8 mouse cellular contexts compared by ENCODE assay signal in the genomic region with DNA sequence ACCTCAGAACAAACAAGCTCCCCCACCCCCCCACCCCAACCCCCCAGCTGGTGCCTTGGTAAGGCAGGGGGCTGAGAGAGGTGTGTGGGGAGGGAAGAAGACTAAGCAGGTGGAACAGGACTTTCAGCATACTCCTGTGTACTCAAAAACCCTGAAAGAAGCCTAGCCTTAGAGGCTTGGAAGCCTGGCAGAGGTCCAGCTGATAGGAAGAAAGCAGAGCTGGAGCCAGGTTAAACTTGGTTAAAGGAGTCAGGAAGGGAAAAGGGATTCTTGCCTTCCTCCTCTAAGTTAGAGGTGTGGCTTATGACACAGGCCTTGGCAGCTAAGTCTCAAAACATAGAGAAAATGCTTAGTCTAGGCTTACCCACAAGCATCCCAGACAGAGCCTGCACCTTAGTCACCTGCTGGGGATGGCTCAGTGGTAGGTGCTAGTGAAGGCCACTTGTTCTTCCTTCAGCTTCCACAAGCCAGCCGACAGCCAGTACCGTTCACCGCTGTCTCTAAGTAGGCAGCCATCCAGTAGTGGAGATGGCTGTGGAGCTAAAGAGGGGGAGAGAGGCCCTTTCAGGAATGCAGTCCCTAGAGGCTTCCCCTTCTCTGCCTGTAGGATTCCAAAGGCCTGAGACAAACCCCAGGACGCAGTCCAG. TPM values are rescaled to one million over a fixed set of nuclear protein-coding genes. Genes with fewer than 3 reads are reported as not detected.
DNase-seq lines count a peak whose midpoint lies in the region; ATAC-seq and TF ChIP-seq lines count a peak whose summit lies in the region.

No protein-coding gene starts in this region.

- intact Hi-C loops in gastrocnemius, adult 2 months (cut with DNase I), result no loop called here

- H3K9me3 ChIP-seq in forebrain, embryonic 13.5 days (replicated peaks), result no peaks in the 10 kb centered on the region
- H3K9me3 ChIP-seq in intestine, embryonic 15.5 days, result no peaks in the 10 kb centered on the region

- peak overlapping the region; percentile 81 for H3K27ac ChIP-seq in gastrocnemius, adult 2 months
- peak overlapping the region; percentile 78 for H3K27ac ChIP-seq in forebrain, embryonic 13.5 days
- H3K27ac ChIP-seq in intestine, embryonic 15.5 days, result peak overlapping the region; percentile 69

- peak; percentile 42 for DNase-seq in gastrocnemius, adult 2 months
- no peak for DNase-seq in gastrocnemius, adult 8-10 months (ENCODE audit: low spot score in 2 of 2)
- DNase-seq in lung, postnatal 14 days, result peak; percentile 62
- DNase-seq in thymus, postnatal 4 days, result no peak
- DNase-seq in frontal cortex, adult 2 months (ENCODE audit: extremely low spot score in 1 of 2, low spot score in 1 of 2), result no peak
- DNase-seq in layer of hippocampus, adult 11-12 months (ENCODE audit: low spot score), result no peak

- peaks cover 67% of the 10 kb centered on the region for H3K4me1 ChIP-seq in forebrain, embryonic 13.5 days
- peaks cover 37% of the 10 kb centered on the region for H3K4me1 ChIP-seq in intestine, embryonic 15.5 days (replicated peaks)

- H3K36me3 ChIP-seq in forebrain, embryonic 13.5 days (ENCODE audit: poor library complexity, severe bottlenecking), result peaks cover 6% of the 10 kb centered on the region; the same call in 1 of the 2 replicates
- H3K36me3 ChIP-seq in intestine, embryonic 15.5 days, result no peaks in the 10 kb centered on the region

- ATAC-seq in forebrain, embryonic 13.5 days, result peak; percentile 9; the same call in 1 of the 2 replicates
- ATAC-seq in intestine, embryonic 15.5 days, result peak; percentile 55

- WGBS in forebrain, embryonic 13.5 days, result 12% methylated on average over 4 of the region's 4 CpGs
- WGBS in intestine, embryonic 15.5 days, result 40% methylated on average over 4 of the region's 4 CpGs

- no peak for TF ChIP-seq CTCF in gastrocnemius, adult 2 months (IDR thresholded peaks at IDR 0.05)

- H3K9ac ChIP-seq in forebrain, embryonic 13.5 days, result peak overlapping the region; percentile 43; the same call in 1 of the 2 replicates
- H3K9ac ChIP-seq in intestine, embryonic 15.5 days, result no peak overlapping the region

- H3K4me2 ChIP-seq in forebrain, embryonic 13.5 days, result peak overlapping the region; percentile 4; the same call in 1 of the 2 replicates
- H3K4me2 ChIP-seq in intestine, embryonic 15.5 days (replicated peaks), result 0 out of 2 replicates have a peak overlapping the region, but pooled peaks have one; percentile 4

- H3K27me3 ChIP-seq in forebrain, embryonic 13.5 days, result no peaks in the 10 kb centered on the region
- no peaks in the 10 kb centered on the region for H3K27me3 ChIP-seq in intestine, embryonic 15.5 days (replicated peaks)

- H3K4me3 ChIP-seq in gastrocnemius, adult 2 months, result peak overlapping the region; percentile 24; the same call in 1 of the 2 replicates
- no peak overlapping the region for H3K4me3 ChIP-seq in forebrain, embryonic 13.5 days
- H3K4me3 ChIP-seq in intestine, embryonic 15.5 days (replicated peaks), result no peak overlapping the region

RNA-seq across cellular contexts. Expression of a gene that starts 6.2 kb away (rescaled TPM):
- 1 to 10 TPM; 4.6 to 4.7 TPM for total RNA-seq in gastrocnemius, adult 2 months (2021)
- 1 to 10 TPM; 4.7 to 9.9 (median 6.4) TPM for total RNA-seq in gastrocnemius, adult 8-10 months (2022)
- polyA plus RNA-seq in forebrain, embryonic 13.5 days (2015; fragmentation: Nextera tagmentation; extraction: Ambion mirVana), result 8.6 and 12.2 TPM in 2 replicates
- 3.8 and 4.8 TPM in 2 replicates for polyA plus RNA-seq in intestine, embryonic 15.5 days (2015; fragmentation: Nextera tagmentation; extraction: Ambion mirVana)
- 33.2 and 37.6 TPM in 2 replicates for polyA plus RNA-seq in frontal cortex, adult 2 months (2012; rRNA removed)

RNA-seq across cellular contexts. Expression of a gene that starts 53.3 kb away (rescaled TPM):
- 10 to 100 TPM in 1 of 2 experiments, 1 to 10 TPM in 1; 10.0 to 11.1 TPM for total RNA-seq in gastrocnemius, adult 2 months (2021)
- 10 to 100 TPM; 12.4 to 16.1 (median 13.3) TPM for total RNA-seq in gastrocnemius, adult 8-10 months (2022)
- polyA plus RNA-seq in forebrain, embryonic 13.5 days (2015; fragmentation: Nextera tagmentation; extraction: Ambion mirVana), result 0.50 and 0.52 TPM in 2 replicates
- polyA plus RNA-seq in intestine, embryonic 15.5 days (2015; fragmentation: Nextera tagmentation; extraction: Ambion mirVana), result 5.4 and 5.9 TPM in 2 replicates
- polyA plus RNA-seq in frontal cortex, adult 2 months (2012; rRNA removed), result 5.2 and 6.3 TPM in 2 replicates

Comparison
In these comparisons a context has a peak if more than half of its experiments do, and no peak if none do; other contexts are left out.
1. DNase-seq: peak in gastrocnemius, adult 2 months (single experiment) and lung, postnatal 14 days (single experiment); none in gastrocnemius, adult 8-10 months (0 of 2), thymus, postnatal 4 days (single experiment), frontal cortex, adult 2 months (0 of 2) and layer of hippocampus, adult 11-12 months (single experiment).
2. Peak in every context shown above with its lines, with median percentiles within 50 percentile points of each other: H3K27ac ChIP-seq.